Mouse (Mus musculus) midbrain, postnatal 0 days (tissue): ENCODE results near the gene Enc1. TPM values are rescaled to one million over a fixed set of nuclear protein-coding genes. Genes with fewer than 3 reads are reported as not detected.

Source experiments
- ATAC-seq: fragments of 200-750 bp; cut with Nextera tagmentation; 2 replicates; pipeline ENCODE4 v1.8.0; 2017; ENCODE audit warnings: moderate number of reproducible peaks, mild to moderate bottlenecking, moderate TSS enrichment, moderate library complexity; ENCODE audit not compliant: low FRiP score
- DNase-seq: peaks from one replicate; pipeline ENCODE4 v3.0.0-alpha.2; 2015; ENCODE audit warnings: low spot score
- H3K27ac ChIP-seq: fragments of 300-500 bp; sonication (generic); 2 replicates; pipeline ENCODE4 v1.5.1; 2014; ENCODE audit warnings: low read depth, mild to moderate bottlenecking, low read length, mixed read lengths
- H3K27me3 ChIP-seq: fragments of 300-500 bp; sonication (generic); 2 replicates; pipeline ENCODE4 v1.6.1; 2014; ENCODE audit warnings: low read length, control low read depth, mixed read lengths; ENCODE audit not compliant: insufficient read depth
- H3K36me3 ChIP-seq: fragments of 300-500 bp; sonication (generic); 2 replicates; pipeline ENCODE4 v1.6.1; 2014; ENCODE audit warnings: low read length, control low read depth, mixed read lengths; ENCODE audit not compliant: insufficient read depth
- H3K4me1 ChIP-seq: fragments of 300-500 bp; sonication (generic); 2 replicates; pipeline ENCODE4 v1.6.1; 2014; ENCODE audit warnings: mild to moderate bottlenecking, control low read depth, antibody characterized with exemption, low read length, mixed read lengths; ENCODE audit not compliant: insufficient read depth
- H3K4me2 ChIP-seq: fragments of 300-500 bp; sonication (generic); 2 replicates; pipeline ENCODE4 v1.6.1; 2014; ENCODE audit warnings: low read depth, mild to moderate bottlenecking, low read length, mixed read lengths; ENCODE audit not compliant: poor library complexity, severe bottlenecking
- H3K4me3 ChIP-seq: fragments of 300-500 bp; sonication (generic); 2 replicates; pipeline ENCODE4 v1.5.1; 2014; ENCODE audit warnings: low read depth, mild to moderate bottlenecking, low read length, moderate library complexity
- H3K9ac ChIP-seq: fragments of 300-500 bp; sonication (generic); replicated peaks from 2 replicates; pipeline ENCODE4 v1.6.1; 2014; ENCODE audit warnings: mild to moderate bottlenecking, low read length, moderate library complexity, mixed read lengths; ENCODE audit not compliant: poor library complexity, severe bottlenecking
- H3K9me3 ChIP-seq: fragments of 300-500 bp; sonication (generic); 2 replicates; pipeline ENCODE4 v1.6.1; 2016; ENCODE audit warnings: low read length, control low read depth
- CTCF ChIP-seq: IDR thresholded peaks from 2 replicates; pipeline ENCODE4 v1.5.1; 2016; ENCODE audit warnings: antibody characterized with exemption, mild to moderate bottlenecking
- WGBS: fragments of 180-500 bp; shearing (Covaris S2); extraction: QIAGEN DNeasy Blood & Tissue Kit; methylation state at CpG from one replicate; pipeline ENCODE4 v1.1.7; 2014; 5-methylcytosine and 5-hydroxymethylcytosine counted together
- polyA plus RNA-seq: library from polyadenylated mRNA; unstranded; fragments of >200 nt; fragmentation: Nextera tagmentation; extraction: Ambion mirVana; gene quantifications from 2 replicates; pipeline ENCODE4 v1.2.1, GENCODE M21; 2015
- total RNA-seq: library from RNA; depleted of rRNA; stranded (reverse); fragments of >200 nt; gene quantifications from 2 replicates; pipeline ENCODE4 v1.2.3, GENCODE M21; 2014

The Enc1 gene
- total and polyA plus RNA-seq, 2 experiments from 2014 or later = 54.2 to 326 TPM

GRCm38 (mm10) chr13:97207472-97208111 lies 33.3 kb upstream of the Enc1 start:
- 78% methylated on average over 7 of the region's 7 CpGs for WGBS
- H3K27ac ChIP-seq = no peak overlapping the region
- DNase-seq (no peak), ATAC-seq (no peak)
- no peaks in the 10 kb centered on the region for H3K4me1 ChIP-seq
- H3K9ac ChIP-seq = no peak overlapping the region
- H3K36me3 ChIP-seq = no peaks in the 10 kb centered on the region
- TF ChIP-seq CTCF = no peak
- no peaks in the 10 kb centered on the region for H3K27me3 ChIP-seq
- H3K9me3 ChIP-seq = no peaks in the 10 kb centered on the region
- H3K4me2 ChIP-seq = no peak overlapping the region
- H3K4me3 ChIP-seq = no peak overlapping the region

GRCm38 (mm10) chr13:97208112-97208478 lies 32.8 kb upstream of the Enc1 start:
- DNase-seq (no peak), ATAC-seq (no peak)
- WGBS = 65% methylated on average over 7 of the region's 7 CpGs
- no peaks in the 10 kb centered on the region for H3K4me1 ChIP-seq
- no peak overlapping the region for H3K9ac ChIP-seq
- no peak overlapping the region for H3K4me2 ChIP-seq
- H3K27me3 ChIP-seq = no peaks in the 10 kb centered on the region
- H3K9me3 ChIP-seq = no peaks in the 10 kb centered on the region
- H3K27ac ChIP-seq = no peak overlapping the region
- no peak for TF ChIP-seq CTCF
- no peak overlapping the region for H3K4me3 ChIP-seq
- H3K36me3 ChIP-seq = no peaks in the 10 kb centered on the region

- Histone ChIP-seq H3K27ac (no peak overlapping the region), H3K4me1 (no peaks in the 10 kb centered on the region), H3K4me2 (no peak overlapping the region), H3K36me3 (no peaks in the 10 kb centered on the region), H3K4me3 (no peak overlapping the region), H3K27me3 (no peaks in the 10 kb centered on the region), H3K9me3 (no peaks in the 10 kb centered on the region), H3K9ac (no peak overlapping the region)
- no peak for TF ChIP-seq CTCF
- DNase-seq (no peak), ATAC-seq (no peak)
- WGBS = 65% methylated on average over 3 of the region's 3 CpGs
Observed at GRCm38 (mm10) chr13:97208500-97209010, 32.4 kb upstream of the Enc1 start.

GRCm38 (mm10) chr13:97214583-97215268 lies 26.2 kb upstream of the Enc1 start:
- Histone ChIP-seq H3K9me3 (no peaks in the 10 kb centered on the region), H3K4me3 (no peak overlapping the region), H3K4me1 (no peaks in the 10 kb centered on the region), H3K36me3 (no peaks in the 10 kb centered on the region), H3K4me2 (no peak overlapping the region), H3K27ac (no peak overlapping the region), H3K9ac (no peak overlapping the region), H3K27me3 (no peaks in the 10 kb centered on the region)
- WGBS = 53% methylated on average over 3 of the region's 3 CpGs
- no peak for TF ChIP-seq CTCF
- no peak for ATAC-seq
- DNase-seq = no peak

GRCm38 (mm10) chr13:97215563-97215962 lies 25.3 kb upstream of the Enc1 start:
- ATAC-seq (peak; percentile 47; the same call in 1 of the 2 replicates), DNase-seq (no peak)
- H3K4me2 ChIP-seq = no peak overlapping the region
- H3K27me3 ChIP-seq = no peaks in the 10 kb centered on the region
- no peak overlapping the region for H3K4me3 ChIP-seq
- H3K9me3 ChIP-seq = no peaks in the 10 kb centered on the region
- no peak for TF ChIP-seq CTCF
- H3K36me3 ChIP-seq = no peaks in the 10 kb centered on the region
- no peak overlapping the region for H3K27ac ChIP-seq
- H3K9ac ChIP-seq = no peak overlapping the region
- 31% methylated on average over 4 of the region's 4 CpGs for WGBS
- H3K4me1 ChIP-seq = no peaks in the 10 kb centered on the region

- Histone ChIP-seq H3K9ac (no peak overlapping the region), H3K4me1 (no peaks in the 10 kb centered on the region), H3K27ac (no peak overlapping the region), H3K36me3 (no peaks in the 10 kb centered on the region), H3K27me3 (no peaks in the 10 kb centered on the region), H3K4me2 (no peak overlapping the region), H3K9me3 (no peaks in the 10 kb centered on the region), H3K4me3 (no peak overlapping the region)
- no peak for TF ChIP-seq CTCF
- no peak for ATAC-seq
- no peak for DNase-seq
- 89% methylated on average over 5 of the region's 5 CpGs for WGBS
Observed at GRCm38 (mm10) chr13:97216196-97216595, 24.7 kb upstream of the Enc1 start.
